Mouse (Mus musculus): ENCODE data around the gene Unc5a.

The Unc5a gene

GRCm38 (mm10) chr13:54925466-54925865 lies 23.7 kb upstream of the Unc5a start:
- TF ChIP-seq CTCF (conservative IDR thresholded peaks at IDR 0.05; ENCODE audit: low read length) (no peak), NANOG (IDR thresholded peaks at IDR 0.05; ENCODE audit: borderline replicate concordance, low read length) (no peak), POU5F1 (IDR thresholded peaks at IDR 0.05; ENCODE audit: borderline replicate concordance, low read length) (no peak)
- no peaks in the 10 kb centered on the region for H3K9me3 ChIP-seq (ENCODE audit: low read length)
- H3K4me1 ChIP-seq (replicated peaks; ENCODE audit: low read depth, low read length): peaks cover 24% of the 10 kb centered on the region
- H3K36me3 ChIP-seq (ENCODE audit: insufficient read depth, low read length): no peaks in the 10 kb centered on the region
- no peak overlapping the region for H3K4me3 ChIP-seq (replicated peaks; ENCODE audit: low read length)
- H3K27me3 ChIP-seq (ENCODE audit: insufficient read depth, low read length): 0 out of 2 replicates have a peak, but pooled peaks cover 2% of the 10 kb centered on the region

- Histone ChIP-seq H3K27me3 (ENCODE audit: insufficient read depth, low read length) (0 out of 2 replicates have a peak, but pooled peaks cover 2% of the 10 kb centered on the region), H3K4me1 (replicated peaks; ENCODE audit: low read depth, low read length) (peaks cover 17% of the 10 kb centered on the region), H3K9me3 (ENCODE audit: low read length) (no peaks in the 10 kb centered on the region), H3K4me3 (replicated peaks; ENCODE audit: low read length) (no peak overlapping the region), H3K36me3 (ENCODE audit: insufficient read depth, low read length) (no peaks in the 10 kb centered on the region)
- TF ChIP-seq POU5F1 (IDR thresholded peaks at IDR 0.05; ENCODE audit: borderline replicate concordance, low read length) (no peak), NANOG (IDR thresholded peaks at IDR 0.05; ENCODE audit: borderline replicate concordance, low read length) (no peak), CTCF (conservative IDR thresholded peaks at IDR 0.05; ENCODE audit: low read length) (no peak)
These were observed 22.6 kb upstream of the Unc5a start for GRCm38 (mm10) chr13:54926654-54927053.

GRCm38 (mm10) chr13:54930123-54930522 lies 19.1 kb upstream of the Unc5a start:
- Histone ChIP-seq H3K4me1 (replicated peaks; ENCODE audit: low read depth, low read length) (peaks cover 13% of the 10 kb centered on the region; the same call in 1 of the 2 replicates), H3K9me3 (ENCODE audit: low read length) (no peaks in the 10 kb centered on the region), H3K36me3 (ENCODE audit: insufficient read depth, low read length) (no peaks in the 10 kb centered on the region), H3K4me3 (replicated peaks; ENCODE audit: low read length) (no peak overlapping the region), H3K27me3 (ENCODE audit: insufficient read depth, low read length) (peaks cover 16% of the 10 kb centered on the region)
- TF ChIP-seq NANOG (IDR thresholded peaks at IDR 0.05; ENCODE audit: borderline replicate concordance, low read length): no peak

GRCm38 (mm10) chr13:54934873-54935272 lies 14.3 kb upstream of the Unc5a start:
- no peak overlapping the region for H3K4me3 ChIP-seq (replicated peaks; ENCODE audit: low read length)
- no peaks in the 10 kb centered on the region for H3K9me3 ChIP-seq (ENCODE audit: low read length)
- peaks cover 12% of the 10 kb centered on the region; the same call in 1 of the 2 replicates for H3K4me1 ChIP-seq (replicated peaks; ENCODE audit: low read depth, low read length)
- no peaks in the 10 kb centered on the region for H3K36me3 ChIP-seq (ENCODE audit: insufficient read depth, low read length)
- H3K27me3 ChIP-seq (ENCODE audit: insufficient read depth, low read length): peaks cover 42% of the 10 kb centered on the region
- no peak for TF ChIP-seq POU5F1 (IDR thresholded peaks at IDR 0.05; ENCODE audit: borderline replicate concordance, low read length)
- no peak for TF ChIP-seq CTCF (conservative IDR thresholded peaks at IDR 0.05; ENCODE audit: low read length)
- TF ChIP-seq NANOG (IDR thresholded peaks at IDR 0.05; ENCODE audit: borderline replicate concordance, low read length): no peak

GRCm38 (mm10) chr13:54936173-54936572 lies 13.0 kb upstream of the Unc5a start:
- H3K4me3 ChIP-seq (replicated peaks; ENCODE audit: low read length): no peak overlapping the region
- H3K27me3 ChIP-seq (ENCODE audit: insufficient read depth, low read length): peaks cover 47% of the 10 kb centered on the region
- no peaks in the 10 kb centered on the region for H3K36me3 ChIP-seq (ENCODE audit: insufficient read depth, low read length)
- peaks cover 4% of the 10 kb centered on the region; the same call in 1 of the 2 replicates for H3K4me1 ChIP-seq (replicated peaks; ENCODE audit: low read depth, low read length)
- TF ChIP-seq NANOG (IDR thresholded peaks at IDR 0.05; ENCODE audit: borderline replicate concordance, low read length): no peak
- no peak for TF ChIP-seq CTCF (conservative IDR thresholded peaks at IDR 0.05; ENCODE audit: low read length)
- TF ChIP-seq POU5F1 (IDR thresholded peaks at IDR 0.05; ENCODE audit: borderline replicate concordance, low read length): no peak
- H3K9me3 ChIP-seq (ENCODE audit: low read length): no peaks in the 10 kb centered on the region

- Histone ChIP-seq H3K4me1 (replicated peaks; ENCODE audit: low read depth, low read length) (no peaks in the 10 kb centered on the region), H3K36me3 (ENCODE audit: insufficient read depth, low read length) (no peaks in the 10 kb centered on the region), H3K9me3 (ENCODE audit: low read length) (no peaks in the 10 kb centered on the region), H3K27me3 (ENCODE audit: insufficient read depth, low read length) (peaks cover 59% of the 10 kb centered on the region), H3K4me3 (replicated peaks; ENCODE audit: low read length) (no peak overlapping the region)
- TF ChIP-seq NANOG (IDR thresholded peaks at IDR 0.05; ENCODE audit: borderline replicate concordance, low read length): no peak
- TF ChIP-seq CTCF (conservative IDR thresholded peaks at IDR 0.05; ENCODE audit: low read length): no peak
- TF ChIP-seq POU5F1 (IDR thresholded peaks at IDR 0.05; ENCODE audit: borderline replicate concordance, low read length): no peak
These were observed 11.3 kb upstream of the Unc5a start for GRCm38 (mm10) chr13:54937885-54938284.

GRCm38 (mm10) chr13:54938493-54938892 lies 10.7 kb upstream of the Unc5a start:
- H3K4me1 ChIP-seq (replicated peaks; ENCODE audit: low read depth, low read length): no peaks in the 10 kb centered on the region
- H3K4me3 ChIP-seq (replicated peaks; ENCODE audit: low read length): no peak overlapping the region
- TF ChIP-seq CTCF (conservative IDR thresholded peaks at IDR 0.05; ENCODE audit: low read length) (no peak), POU5F1 (IDR thresholded peaks at IDR 0.05; ENCODE audit: borderline replicate concordance, low read length) (no peak), NANOG (IDR thresholded peaks at IDR 0.05; ENCODE audit: borderline replicate concordance, low read length) (no peak)
- H3K27me3 ChIP-seq (ENCODE audit: insufficient read depth, low read length): peaks cover 57% of the 10 kb centered on the region
- no peaks in the 10 kb centered on the region for H3K36me3 ChIP-seq (ENCODE audit: insufficient read depth, low read length)
- no peaks in the 10 kb centered on the region for H3K9me3 ChIP-seq (ENCODE audit: low read length)

- no peak overlapping the region for H3K4me3 ChIP-seq (replicated peaks; ENCODE audit: low read length)
- H3K36me3 ChIP-seq (ENCODE audit: insufficient read depth, low read length): no peaks in the 10 kb centered on the region
- peaks cover 5% of the 10 kb centered on the region; the same call in 1 of the 2 replicates for H3K4me1 ChIP-seq (replicated peaks; ENCODE audit: low read depth, low read length)
- H3K9me3 ChIP-seq (ENCODE audit: low read length): no peaks in the 10 kb centered on the region
- H3K27me3 ChIP-seq (ENCODE audit: insufficient read depth, low read length): peaks cover 75% of the 10 kb centered on the region
- TF ChIP-seq POU5F1 (IDR thresholded peaks at IDR 0.05; ENCODE audit: borderline replicate concordance, low read length) (no peak), NANOG (IDR thresholded peaks at IDR 0.05; ENCODE audit: borderline replicate concordance, low read length) (no peak), CTCF (conservative IDR thresholded peaks at IDR 0.05; ENCODE audit: low read length) (no peak)
These were observed 4.6 kb upstream of the Unc5a start for GRCm38 (mm10) chr13:54944411-54945157.

All from E14TG2a.4 (cell line).